Mouse (Mus musculus): ENCODE results near the gene Arhgap42. TPM values are rescaled to one million over a fixed set of nuclear protein-coding genes. Genes with fewer than 3 reads are reported as not detected.
A peak's percentile ranks its signal among the peaks of the same experiment; 100 is the strongest.

The Arhgap42 gene
- polyA plus RNA-seq (2012; rRNA removed), result 7.6 and 9.0 TPM in 2 replicates

GRCm38 (mm10) chr9:9238438-9239391 lies at the start of gene Arhgap42:
Gene Arhgap42, minus strand, starts transcription at chr9:9239101.
- peak; percentile 13 to 40 for DNase-seq (ENCODE audit: extremely low spot score in 1 of 2, low spot score in 1 of 2)

GRCm38 (mm10) chr9:9288140-9288539 lies 49.2 kb upstream of the Arhgap42 start:
- DNase-seq (ENCODE audit: extremely low spot score in 1 of 2, low spot score in 1 of 2), result no peak

- DNase-seq (ENCODE audit: extremely low spot score in 1 of 2, low spot score in 1 of 2), result no peak
Observed at GRCm38 (mm10) chr9:9269305-9269704, 30.4 kb upstream of the Arhgap42 start.

GRCm38 (mm10) chr9:9267606-9268601 lies 29.0 kb upstream of the Arhgap42 start:
- no peak for DNase-seq (ENCODE audit: extremely low spot score in 1 of 2, low spot score in 1 of 2)

- DNase-seq (ENCODE audit: extremely low spot score in 1 of 2, low spot score in 1 of 2), result no peak
Observed at GRCm38 (mm10) chr9:9263543-9263942, 24.6 kb upstream of the Arhgap42 start.

GRCm38 (mm10) chr9:9262479-9262878 lies 23.6 kb upstream of the Arhgap42 start:
- DNase-seq (ENCODE audit: extremely low spot score in 1 of 2, low spot score in 1 of 2), result no peak

- peak; percentile 29 to 37 for DNase-seq (ENCODE audit: extremely low spot score in 1 of 2, low spot score in 1 of 2)
Observed at GRCm38 (mm10) chr9:9254764-9255163, 15.9 kb upstream of the Arhgap42 start.

- no peak for DNase-seq (ENCODE audit: extremely low spot score in 1 of 2, low spot score in 1 of 2)
Observed at GRCm38 (mm10) chr9:9248529-9248928, 9.6 kb upstream of the Arhgap42 start.

GRCm38 (mm10) chr9:9245994-9246393 lies 7.1 kb upstream of the Arhgap42 start:
- DNase-seq (ENCODE audit: extremely low spot score in 1 of 2, low spot score in 1 of 2), result peak in 1 of 2 experiments; percentile 35

- DNase-seq (ENCODE audit: extremely low spot score in 1 of 2, low spot score in 1 of 2), result no peak
Observed at GRCm38 (mm10) chr9:9243834-9244233, 4.9 kb upstream of the Arhgap42 start.

GRCm38 (mm10) chr9:9241202-9241795 lies 2.4 kb upstream of the Arhgap42 start:
- DNase-seq (ENCODE audit: extremely low spot score in 1 of 2, low spot score in 1 of 2), result no peak

- no peak for DNase-seq (ENCODE audit: extremely low spot score in 1 of 2, low spot score in 1 of 2)
Observed at GRCm38 (mm10) chr9:9237511-9237910, 1.4 kb downstream of the Arhgap42 start.

GRCm38 (mm10) chr9:9229662-9230061 lies 9.2 kb downstream of the Arhgap42 start:
- DNase-seq (ENCODE audit: extremely low spot score in 1 of 2, low spot score in 1 of 2), result no peak

- DNase-seq (ENCODE audit: extremely low spot score in 1 of 2, low spot score in 1 of 2), result no peak
Observed at GRCm38 (mm10) chr9:9224837-9225236, 14.1 kb downstream of the Arhgap42 start.

- DNase-seq (ENCODE audit: extremely low spot score in 1 of 2, low spot score in 1 of 2), result no peak
Observed at GRCm38 (mm10) chr9:9223384-9223783, 15.5 kb downstream of the Arhgap42 start.

GRCm38 (mm10) chr9:9221950-9222486 lies 16.9 kb downstream of the Arhgap42 start:
- DNase-seq (ENCODE audit: extremely low spot score in 1 of 2, low spot score in 1 of 2), result no peak

- no peak for DNase-seq (ENCODE audit: extremely low spot score in 1 of 2, low spot score in 1 of 2)
Observed at GRCm38 (mm10) chr9:9221185-9221584, 17.7 kb downstream of the Arhgap42 start.

GRCm38 (mm10) chr9:9218301-9218700 lies 20.6 kb downstream of the Arhgap42 start:
- no peak for DNase-seq (ENCODE audit: extremely low spot score in 1 of 2, low spot score in 1 of 2)

GRCm38 (mm10) chr9:9214849-9215248 lies 24.1 kb downstream of the Arhgap42 start:
- DNase-seq (ENCODE audit: extremely low spot score in 1 of 2, low spot score in 1 of 2), result no peak

GRCm38 (mm10) chr9:9214296-9214695 lies 24.6 kb downstream of the Arhgap42 start:
- DNase-seq (ENCODE audit: extremely low spot score in 1 of 2, low spot score in 1 of 2), result no peak
